Mouse (Mus musculus) hindbrain, postnatal 0 days (tissue): ENCODE results near the gene Pxk. TPM values are rescaled to one million over a fixed set of nuclear protein-coding genes. Genes with fewer than 3 reads are reported as not detected.

Experiments
- ATAC-seq: fragments of 200-750 bp; cut with Nextera tagmentation; 2 replicates; pipeline ENCODE4 v1.8.0; 2017; ENCODE audit warnings: mild to moderate bottlenecking, moderate TSS enrichment, moderate library complexity
- DNase-seq: peaks from one replicate; pipeline ENCODE4 v3.0.0-alpha.2; 2015; ENCODE audit warnings: low spot score
- H3K27ac ChIP-seq: fragments of 300-500 bp; sonication (generic); 2 replicates; pipeline ENCODE4 v1.5.1; 2014; ENCODE audit warnings: mild to moderate bottlenecking
- H3K27me3 ChIP-seq: fragments of 300-500 bp; sonication (generic); 2 replicates; pipeline ENCODE4 v1.6.1; 2014; ENCODE audit warnings: low read length, mixed read lengths; ENCODE audit not compliant: insufficient read depth
- H3K36me3 ChIP-seq: fragments of 300-500 bp; sonication (generic); 2 replicates; pipeline ENCODE4 v1.6.1; 2014; ENCODE audit warnings: low read length, mixed read lengths; ENCODE audit not compliant: insufficient read depth
- H3K4me1 ChIP-seq: fragments of 300-500 bp; sonication (generic); 2 replicates; pipeline ENCODE4 v1.6.1; 2014; ENCODE audit warnings: antibody characterized with exemption, low read length, mixed read lengths; ENCODE audit not compliant: insufficient read depth
- H3K4me2 ChIP-seq: fragments of 300-500 bp; sonication (generic); 2 replicates; pipeline ENCODE4 v1.6.1; 2014; ENCODE audit warnings: low read depth, mild to moderate bottlenecking, low read length, moderate library complexity, mixed read lengths
- H3K4me3 ChIP-seq: fragments of 300-500 bp; sonication (generic); 2 replicates; pipeline ENCODE4 v1.5.1; 2014; ENCODE audit warnings: low read length
- H3K9ac ChIP-seq: fragments of 300-500 bp; sonication (generic); replicated peaks from 2 replicates; pipeline ENCODE4 v1.6.1; 2014; ENCODE audit warnings: mild to moderate bottlenecking, low read length, moderate library complexity, mixed read lengths
- H3K9me3 ChIP-seq: fragments of 300-500 bp; sonication (generic); 2 replicates; pipeline ENCODE4 v1.6.1; 2016; ENCODE audit warnings: low read length, mixed read lengths
- CTCF ChIP-seq: IDR thresholded peaks from 2 replicates; pipeline ENCODE4 v1.5.1; 2016; ENCODE audit warnings: antibody characterized with exemption, control low read depth, low read depth
- WGBS: fragments of 180-500 bp; shearing (Covaris S2); extraction: QIAGEN DNeasy Blood & Tissue Kit; methylation state at CpG from one replicate; pipeline ENCODE4 v1.1.7; 2014; 5-methylcytosine and 5-hydroxymethylcytosine counted together
- polyA plus RNA-seq: library from polyadenylated mRNA; unstranded; fragments of >200 nt; fragmentation: Nextera tagmentation; extraction: Ambion mirVana; gene quantifications from 2 replicates; pipeline ENCODE4 v1.2.1, GENCODE M21; 2015
- total RNA-seq: library from RNA; depleted of rRNA; stranded (reverse); fragments of >200 nt; gene quantifications from 2 replicates; pipeline ENCODE4 v1.2.3, GENCODE M21; 2014

Gene Pxk
- total and polyA plus RNA-seq, 2 experiments from 2014 or later: 36.3 to 57.4 TPM

- no peak overlapping the region for H3K9ac ChIP-seq
- no peaks in the 10 kb centered on the region for H3K9me3 ChIP-seq
- no peak for ATAC-seq
- no peak for TF ChIP-seq CTCF
- H3K4me2 ChIP-seq: no peak overlapping the region
- H3K27ac ChIP-seq: no peak overlapping the region
- no peak for DNase-seq
- no peaks in the 10 kb centered on the region for H3K4me1 ChIP-seq
- no peaks in the 10 kb centered on the region for H3K36me3 ChIP-seq
- no peak overlapping the region for H3K4me3 ChIP-seq
- WGBS: 90% methylated on average over 3 of the region's 3 CpGs
- H3K27me3 ChIP-seq: no peaks in the 10 kb centered on the region
Observed at GRCm38 (mm10) chr14:8190556-8190955, 92.5 kb downstream of the Pxk start.

- H3K9me3 ChIP-seq: no peaks in the 10 kb centered on the region
- H3K27me3 ChIP-seq: no peaks in the 10 kb centered on the region
- DNase-seq (no peak), ATAC-seq (no peak)
- no peaks in the 10 kb centered on the region for H3K36me3 ChIP-seq
- WGBS: 73% methylated on average over 12 of the region's 12 CpGs
- no peak overlapping the region for H3K9ac ChIP-seq
- no peak for TF ChIP-seq CTCF
- H3K27ac ChIP-seq: no peak overlapping the region
- no peak overlapping the region for H3K4me3 ChIP-seq
- no peak overlapping the region for H3K4me2 ChIP-seq
- H3K4me1 ChIP-seq: no peaks in the 10 kb centered on the region
Observed at GRCm38 (mm10) chr14:8191331-8191965, 93.4 kb downstream of the Pxk start.

- no peaks in the 10 kb centered on the region for H3K4me1 ChIP-seq
- WGBS: 84% methylated on average over 6 of the region's 6 CpGs
- no peak overlapping the region for H3K4me3 ChIP-seq
- no peaks in the 10 kb centered on the region for H3K36me3 ChIP-seq
- H3K27ac ChIP-seq: no peak overlapping the region
- H3K9ac ChIP-seq: no peak overlapping the region
- no peak for DNase-seq
- TF ChIP-seq CTCF: no peak
- no peaks in the 10 kb centered on the region for H3K9me3 ChIP-seq
- no peaks in the 10 kb centered on the region for H3K27me3 ChIP-seq
- H3K4me2 ChIP-seq: no peak overlapping the region
- no peak for ATAC-seq
Observed at GRCm38 (mm10) chr14:8192727-8193126, 94.7 kb downstream of the Pxk start.

- Histone ChIP-seq H3K4me3 (no peak overlapping the region), H3K4me1 (no peaks in the 10 kb centered on the region), H3K27ac (no peak overlapping the region), H3K9ac (no peak overlapping the region), H3K27me3 (no peaks in the 10 kb centered on the region), H3K4me2 (no peak overlapping the region), H3K36me3 (no peaks in the 10 kb centered on the region), H3K9me3 (no peaks in the 10 kb centered on the region)
- ATAC-seq (peak; percentile 49; the same call in 1 of the 2 replicates), DNase-seq (peak; percentile 43)
- no peak for TF ChIP-seq CTCF
- 54% methylated on average over 5 of the region's 5 CpGs for WGBS
Observed at GRCm38 (mm10) chr14:8200769-8201168, 102.8 kb downstream of the Pxk start.

GRCm38 (mm10) chr14:8201715-8202114, 103.7 kb downstream of the Pxk start:
- Histone ChIP-seq H3K4me2 (no peak overlapping the region), H3K4me3 (no peak overlapping the region), H3K9ac (no peak overlapping the region), H3K27me3 (no peaks in the 10 kb centered on the region), H3K27ac (no peak overlapping the region), H3K4me1 (no peaks in the 10 kb centered on the region), H3K36me3 (no peaks in the 10 kb centered on the region), H3K9me3 (no peaks in the 10 kb centered on the region)
- WGBS: 81% methylated on average over 3 of the region's 3 CpGs
- TF ChIP-seq CTCF: no peak
- ATAC-seq (no peak), DNase-seq (no peak)

GRCm38 (mm10) chr14:8206179-8206910, 108.3 kb downstream of the Pxk start:
- Histone ChIP-seq H3K4me3 (no peak overlapping the region), H3K4me1 (peaks cover 6% of the 10 kb centered on the region; the same call in 1 of the 2 replicates), H3K4me2 (no peak overlapping the region), H3K9me3 (no peaks in the 10 kb centered on the region), H3K27me3 (no peaks in the 10 kb centered on the region), H3K27ac (no peak overlapping the region), H3K36me3 (no peaks in the 10 kb centered on the region), H3K9ac (no peak overlapping the region)
- TF ChIP-seq CTCF: no peak
- 51% methylated on average over 9 of the region's 9 CpGs for WGBS
- no peak for ATAC-seq
- DNase-seq: peak; percentile 8

GRCm38 (mm10) chr14:8207105-8207504, 109.1 kb downstream of the Pxk start:
- no peak overlapping the region for H3K27ac ChIP-seq
- peak; percentile 70 for ATAC-seq

More at GRCm38 (mm10) chr14:8207105-8207504, 109.1 kb downstream of the Pxk start:
- TF ChIP-seq CTCF: no peak
- H3K9ac ChIP-seq: no peak overlapping the region
- DNase-seq: peak; percentile 55
- no peak overlapping the region for H3K4me3 ChIP-seq
- WGBS: 13% methylated on average over 5 of the region's 5 CpGs
- no peaks in the 10 kb centered on the region for H3K9me3 ChIP-seq
- H3K4me2 ChIP-seq: no peak overlapping the region
- no peaks in the 10 kb centered on the region for H3K36me3 ChIP-seq
- no peaks in the 10 kb centered on the region for H3K27me3 ChIP-seq
- peaks cover 6% of the 10 kb centered on the region; the same call in 1 of the 2 replicates for H3K4me1 ChIP-seq
